Mouse (Mus musculus) c-Kit-positive CD71-positive TER-119-positive erythroid progenitor cells, embryonic 14.5 days (primary cell): Measurements from ENCODE around the gene Mapkbp1.

Experiments
- DNase-seq: peaks from one replicate; pipeline ENCODE4 v3.0.0-alpha.2; 2013; ENCODE audit warnings: low spot score

Mapkbp1 gene

GRCm38 (mm10) chr2:120008672-120009071 lies 36.2 kb downstream of the Mapkbp1 start:
- no peak for DNase-seq

- peak; percentile 45 for DNase-seq
Observed at GRCm38 (mm10) chr2:120011462-120012200, 39.1 kb downstream of the Mapkbp1 start.

GRCm38 (mm10) chr2:120012924-120013323 lies 40.4 kb downstream of the Mapkbp1 start:
- DNase-seq, result no peak

GRCm38 (mm10) chr2:120013831-120014486 lies 41.5 kb downstream of the Mapkbp1 start:
- DNase-seq, result no peak

DNA sequence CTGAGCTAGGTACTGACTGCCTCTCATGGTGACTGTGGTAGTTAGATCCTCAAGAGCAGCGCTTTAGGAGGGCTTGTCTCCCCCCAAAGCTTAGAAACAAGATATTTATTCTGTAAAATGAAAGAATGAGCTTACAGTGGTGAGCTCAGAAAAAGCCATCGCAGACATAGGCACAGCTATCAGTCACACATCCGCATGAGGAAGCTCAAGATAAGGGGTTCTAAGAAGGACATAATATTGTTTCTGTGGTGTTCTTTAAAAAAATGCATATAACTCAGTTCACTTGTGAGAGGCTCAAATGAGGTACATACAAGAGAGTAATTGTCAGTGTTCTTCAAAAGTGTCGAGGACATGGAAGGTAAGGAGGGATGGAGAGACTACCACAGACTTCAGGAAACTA lies 43.4 kb downstream of the Mapkbp1 start:
- DNase-seq, result peak; percentile 28

DNA sequence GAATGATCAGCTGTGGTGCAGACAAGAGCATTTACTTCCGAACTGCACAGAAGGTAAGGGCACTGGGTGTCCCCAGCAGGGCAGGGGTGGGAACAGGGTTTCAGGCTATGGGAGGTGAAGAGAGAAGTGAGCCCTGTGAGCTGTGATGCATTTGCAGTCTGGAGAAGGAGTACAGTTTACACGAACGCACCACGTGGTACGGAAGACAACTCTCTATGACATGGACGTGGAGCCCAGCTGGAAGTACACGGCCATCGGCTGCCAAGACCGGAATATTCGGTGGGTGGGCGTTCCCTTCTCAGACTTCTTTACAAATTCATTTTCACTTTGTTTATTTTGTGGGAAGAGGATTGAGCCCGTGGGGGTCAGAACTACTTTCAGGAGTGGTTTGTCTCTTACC lies 45.1 kb downstream of the Mapkbp1 start:
- no peak for DNase-seq

DNA sequence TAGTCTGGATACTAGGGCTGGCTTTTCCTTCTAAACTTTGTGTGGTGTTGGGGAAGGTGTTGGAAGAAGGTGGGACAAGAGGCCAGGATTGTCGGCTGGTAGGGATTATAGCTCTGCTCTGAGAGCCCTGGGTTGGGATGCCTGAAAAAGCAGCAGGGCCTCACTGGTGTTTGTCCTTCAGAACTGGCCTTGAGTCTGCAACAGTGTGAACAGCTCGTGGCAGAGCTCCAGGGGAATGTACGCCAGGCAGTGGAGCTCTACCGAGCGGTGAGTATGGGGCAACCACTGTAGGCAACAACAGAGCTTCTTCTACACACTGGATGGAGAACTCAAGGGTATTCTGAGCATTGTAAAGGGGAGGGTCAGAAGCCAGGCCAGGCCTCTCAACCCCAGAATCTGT lies 51.8 kb downstream of the Mapkbp1 start:
- no peak for DNase-seq

GRCm38 (mm10) chr2:120026984-120027949 lies 54.8 kb downstream of the Mapkbp1 start, which contains the start of the genes Jmjd7 and Gm28042:
TSS of gene Jmjd7 (plus strand) at chr2:120027483.
TSS of gene Gm28042 (plus strand) at chr2:120027493.
- DNase-seq, result peak; percentile 93

DNA sequence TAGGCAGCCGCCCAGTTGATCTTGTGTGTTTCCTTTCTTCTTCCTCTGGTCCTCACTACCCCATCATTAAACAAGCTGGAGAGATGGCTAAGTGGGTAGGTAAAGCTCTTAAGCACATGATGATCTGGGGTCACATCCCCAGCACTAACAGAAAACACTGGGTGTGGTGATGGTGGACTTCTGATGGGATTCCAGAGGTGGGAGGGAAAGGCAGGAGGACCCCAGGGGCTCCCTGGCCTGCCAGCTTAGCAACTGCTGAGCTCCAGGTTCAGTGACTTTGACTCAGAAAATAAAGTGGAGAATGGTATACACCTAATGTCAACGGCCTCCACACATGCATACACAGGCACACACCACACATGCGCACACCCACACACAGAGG lies 55.4 kb downstream of the Mapkbp1 start:
- DNase-seq, result no peak

DNA sequence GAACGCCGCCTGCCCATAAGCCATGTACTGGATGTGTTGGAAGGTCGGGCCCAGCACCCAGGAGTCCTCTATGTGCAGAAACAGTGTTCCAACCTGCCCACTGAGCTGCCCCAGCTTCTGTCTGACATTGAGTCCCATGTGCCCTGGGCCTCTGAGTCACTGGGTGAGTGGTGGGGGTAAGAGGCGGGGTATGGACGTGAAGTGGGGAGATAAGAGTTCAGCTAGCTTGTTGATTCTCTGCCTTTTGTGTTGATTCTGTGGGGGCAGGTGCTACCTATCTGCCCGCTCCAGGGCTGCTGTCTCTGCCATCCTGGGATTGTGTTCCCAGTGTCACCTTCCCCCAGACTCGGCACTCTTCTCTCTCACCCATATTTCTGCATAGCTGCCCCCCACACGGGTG lies 57.9 kb downstream of the Mapkbp1 start:
- no peak for DNase-seq

GRCm38 (mm10) chr2:120032726-120033467 lies 60.4 kb downstream of the Mapkbp1 start, which contains the start of gene Pla2g4b:
TSS of gene Pla2g4b (plus strand) at chr2:120033417.
- no peak for DNase-seq

- no peak for DNase-seq
Observed at GRCm38 (mm10) chr2:120033726-120034125, 61.2 kb downstream of the Mapkbp1 start.

GRCm38 (mm10) chr2:120037744-120038143 lies 65.2 kb downstream of the Mapkbp1 start:
- DNase-seq, result no peak

DNA sequence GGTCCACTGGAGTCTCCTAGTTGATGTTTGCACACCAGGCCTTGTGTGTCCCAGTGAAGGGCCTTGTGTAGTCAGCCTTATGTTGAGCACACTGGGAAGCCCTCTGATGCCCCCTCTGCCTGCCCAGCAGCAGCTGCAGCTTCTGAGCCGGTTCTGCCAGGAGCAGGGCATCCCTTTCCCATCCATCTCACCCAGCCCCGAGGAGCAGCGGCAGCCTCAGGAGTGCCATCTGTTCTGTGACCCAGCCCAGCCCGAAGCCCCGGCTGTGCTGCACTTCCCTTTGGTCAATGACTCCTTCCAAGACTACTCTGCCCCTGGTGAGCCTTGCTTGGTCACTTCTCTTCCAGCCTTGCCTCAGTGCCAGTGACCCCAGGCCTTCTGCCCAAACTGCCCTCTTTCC lies 68.5 kb downstream of the Mapkbp1 start:
- no peak for DNase-seq

- DNase-seq, result peak; percentile 28
Observed at GRCm38 (mm10) chr2:120044101-120044603, 71.7 kb downstream of the Mapkbp1 start.

DNA sequence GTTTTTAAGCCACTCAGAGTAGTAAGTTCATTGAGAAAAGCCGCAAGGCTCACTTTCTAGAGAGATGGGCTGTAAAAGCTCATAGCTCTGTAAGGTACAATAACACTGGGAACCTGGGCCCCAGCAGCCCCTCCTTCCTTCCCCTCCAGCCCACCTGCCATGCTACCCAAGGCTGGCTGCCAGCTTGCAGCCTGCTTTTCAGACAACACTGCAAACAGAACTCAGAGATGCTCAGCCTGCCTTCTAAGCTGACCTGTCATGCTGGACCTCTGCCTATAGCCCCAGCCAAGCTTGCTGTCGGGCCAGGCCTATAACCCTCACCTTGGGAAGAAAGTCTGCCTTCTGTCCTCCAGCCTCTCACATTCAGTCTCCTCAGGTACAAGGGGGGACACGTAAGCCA lies 72.2 kb downstream of the Mapkbp1 start:
- DNase-seq, result no peak

DNA sequence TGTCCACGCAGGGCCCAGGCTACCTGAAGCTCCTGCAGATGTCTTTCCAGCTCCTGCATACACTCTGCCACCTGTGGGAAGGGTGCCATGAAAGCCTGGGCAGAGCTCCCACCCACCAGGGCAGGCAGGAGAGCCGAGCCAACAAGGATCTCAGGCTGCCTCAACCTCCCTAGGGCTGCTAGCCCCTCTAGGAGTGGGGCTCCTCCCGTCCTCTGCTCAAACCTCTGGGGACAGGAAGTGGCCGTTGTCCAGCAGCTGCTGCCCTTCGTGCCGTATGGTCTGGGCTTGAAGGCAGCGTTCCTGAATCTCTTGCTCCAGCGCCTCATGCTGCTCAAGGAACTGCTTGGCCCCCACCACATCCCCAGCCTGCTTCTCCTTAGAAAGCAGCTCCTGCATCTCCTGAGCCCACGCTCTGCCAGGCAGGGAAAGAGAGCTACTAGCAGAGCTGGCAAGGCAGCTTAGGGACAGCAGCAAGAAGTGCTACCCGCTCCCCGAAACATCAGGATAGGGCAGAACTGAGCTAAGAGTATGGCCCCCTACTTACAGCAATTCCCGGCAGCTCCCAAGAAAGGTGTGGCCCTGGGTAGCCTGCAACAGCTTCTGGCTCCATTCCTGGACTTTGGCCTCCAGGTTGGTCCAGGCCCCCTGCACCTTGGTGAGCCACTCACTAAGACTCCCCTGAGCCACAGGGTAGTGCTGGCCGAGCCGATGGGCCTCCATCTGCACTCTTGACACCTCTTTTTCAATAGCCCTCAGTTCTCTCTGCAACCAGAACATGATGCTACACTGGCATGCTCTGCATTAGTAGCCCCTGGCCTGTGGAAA lies 74.2 kb downstream of the Mapkbp1 start:
- no peak for DNase-seq

DNA sequence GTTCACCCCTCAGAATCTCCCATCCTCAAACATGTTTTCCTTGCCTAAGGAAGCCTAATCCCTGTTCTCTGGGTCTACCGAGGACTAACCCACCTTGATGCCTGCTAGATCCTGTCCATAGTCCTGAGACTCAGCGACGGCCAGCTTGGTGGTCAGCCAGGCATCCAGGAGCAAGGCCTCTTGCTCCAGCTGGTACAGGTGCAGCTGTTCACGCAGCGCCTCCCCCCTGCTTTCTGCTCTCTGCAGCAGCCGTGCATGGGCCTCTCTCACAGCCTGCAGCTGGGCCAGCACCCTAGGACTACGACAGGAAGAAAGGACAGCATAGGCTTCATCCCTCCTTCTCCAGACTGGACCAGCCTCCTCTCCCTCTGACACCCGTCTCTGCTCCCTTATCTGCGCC lies 75.7 kb downstream of the Mapkbp1 start:
- no peak for DNase-seq

DNA sequence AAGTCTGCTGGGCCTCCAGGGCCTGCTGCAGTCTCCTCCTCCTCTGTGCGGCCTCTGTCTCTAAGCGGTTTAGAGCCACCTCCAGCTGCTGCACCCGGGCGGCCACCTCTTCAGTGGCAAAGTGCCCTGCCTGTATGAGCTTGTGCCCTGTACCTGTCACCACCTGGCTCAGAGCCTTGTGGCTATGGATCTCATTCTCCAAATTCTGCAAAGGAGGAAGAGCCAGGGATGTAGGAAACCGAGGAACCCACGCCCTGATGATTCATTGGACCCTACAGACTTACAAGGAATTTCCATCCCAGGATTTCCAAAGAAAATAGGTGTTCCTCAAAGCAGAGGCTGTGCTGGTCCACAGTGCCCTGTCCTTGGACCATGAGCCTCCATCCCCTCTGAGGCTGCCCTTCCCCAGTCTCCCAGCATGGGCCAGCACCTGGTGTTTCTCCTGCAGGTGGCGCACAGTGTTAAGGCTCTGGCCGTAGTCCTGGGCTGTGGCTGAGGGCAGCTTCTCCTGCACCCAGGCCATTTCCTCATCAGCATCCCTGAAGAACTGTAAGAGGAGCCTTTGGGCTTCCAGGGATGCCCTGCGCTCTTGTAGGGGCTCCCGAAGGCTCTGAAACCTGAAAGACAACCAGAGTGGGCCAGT lies 77.3 kb downstream of the Mapkbp1 start:
- no peak for DNase-seq

GRCm38 (mm10) chr2:120051405-120051804 lies 78.9 kb downstream of the Mapkbp1 start:
- no peak for DNase-seq
